Mouse (Mus musculus) ES-Bruce4 (cell line): ENCODE measurements around the gene Immp2l.

Experiments
- CTCF ChIP-seq: IDR thresholded peaks from one replicate; pipeline ENCODE4 v1.8.1; 2011; ENCODE audit warnings: low read depth, low read length
- EP300 ChIP-seq: IDR thresholded peaks from 2 replicates; pipeline ENCODE4 v1.6.1; 2011; ENCODE audit warnings: low read depth, low read length; ENCODE audit not compliant: insufficient read depth
- POLR2A ChIP-seq: IDR thresholded peaks from one replicate; pipeline ENCODE4 v1.8.1; 2011; ENCODE audit warnings: low read length; ENCODE audit not compliant: insufficient read depth

GRCm38 (mm10) chr12:41991408-41991807 lies 967.5 kb downstream of the Immp2l start:
- TF ChIP-seq POLR2A: no peak
- no peak for TF ChIP-seq CTCF
- no peak for TF ChIP-seq EP300
